Mouse (Mus musculus) G1E (cell line): ENCODE results near the gene Sez6. TPM values are rescaled to one million over a fixed set of nuclear protein-coding genes. Genes with fewer than 3 reads are reported as not detected.

Experiments used
- ATAC-seq: 2 replicates; pipeline ENCODE4 v1.8.0; 2016; ENCODE audit warnings: mild to moderate bottlenecking; ENCODE audit not compliant: insufficient number of reproducible peaks, poor library complexity, low FRiP score, severe bottlenecking; ENCODE audit errors: extremely low read depth
- DNase-seq: peaks from one replicate; pipeline ENCODE4 v3.0.0; 2012; ENCODE audit warnings: low spot score
- H3K27me3 ChIP-seq: 2 replicates; pipeline ENCODE4 v1.6.1; 2012; ENCODE audit warnings: mild to moderate bottlenecking, low read length, inconsistent platforms; ENCODE audit not compliant: insufficient read depth
- H3K36me3 ChIP-seq: replicated peaks from 2 replicates; pipeline ENCODE3; 2012; ENCODE audit warnings: mild to moderate bottlenecking, inconsistent platforms
- H3K4me1 ChIP-seq: 2 replicates; pipeline ENCODE4 v1.6.1; 2012; ENCODE audit warnings: low read depth, low read length, inconsistent platforms, mixed read lengths; ENCODE audit not compliant: insufficient read depth
- H3K4me3 ChIP-seq: 2 replicates; pipeline ENCODE4 v1.5.1; 2012; ENCODE audit warnings: low read depth, mild to moderate bottlenecking, inconsistent platforms, low read length, moderate library complexity, mixed read lengths
- H3K9me3 ChIP-seq: replicated peaks from 2 replicates; pipeline ENCODE4 v1.6.1; 2012; ENCODE audit warnings: inconsistent platforms
- CTCF ChIP-seq: IDR thresholded peaks from 2 replicates; pipeline ENCODE4 v1.5.1; 2012; ENCODE audit warnings: low read depth, low read length, inconsistent platforms, mixed read lengths
- GATA1 ChIP-seq: IDR thresholded peaks from 2 replicates; pipeline ENCODE4 v1.6.1; 2012; ENCODE audit warnings: borderline replicate concordance, low read length, inconsistent platforms, mixed read lengths
- GATA2 ChIP-seq: IDR thresholded peaks from 2 replicates; pipeline ENCODE4 v1.6.1; 2012; ENCODE audit warnings: low read depth, low read length, inconsistent platforms, borderline replicate concordance
- POLR2AphosphoS5 ChIP-seq: IDR thresholded peaks from 2 replicates; pipeline ENCODE4 v1.6.1; 2012; ENCODE audit warnings: low read depth, low read length, inconsistent platforms; ENCODE audit not compliant: insufficient replicate concordance
- TAL1 ChIP-seq: conservative IDR thresholded peaks from 2 replicates; pipeline ENCODE4 v1.6.1; 2012; ENCODE audit warnings: low read depth, low read length, inconsistent platforms, mixed read lengths
- polyA plus RNA-seq: library from polyadenylated mRNA; stranded (reverse); fragments of >175 nt; gene quantifications from 2 replicates; pipeline ENCODE4 v1.2.3, GENCODE M21; 2012
- total RNA-seq, 2 experiments: library from RNA; stranded (forward) in 1 of 2; stranded (reverse) in 1 of 2; fragments of 200-1000 nt in 1 of 2; fragments of >200 nt in 1 of 2; fragmentation: Nextera tagmentation in 1 of 2; gene quantifications; 2 replicates each; pipeline ENCODE4 v1.2.3; 2014 to 2017

Sez6 gene
- not detected in 2 replicates for total RNA-seq (2014; fragmentation: Nextera tagmentation)
- 0.11 TPM in 1 of 2 replicates, not detected in the other for total RNA-seq (2017)
- 0.03 and 0.10 TPM in 2 replicates for polyA plus RNA-seq

- Histone ChIP-seq H3K36me3 (no peaks in the 10 kb centered on the region), H3K4me3 (no peak within 1 kb of the TSS), H3K4me1 (no peaks in the 10 kb centered on the region), H3K9me3 (peaks cover 15% of the 10 kb centered on the region), H3K27me3 (peaks cover 58% of the 10 kb centered on the region)
- ATAC-seq (no peak), DNase-seq (no peak)
- no peak for TF ChIP-seq CTCF
- no peak for TF ChIP-seq POLR2AphosphoS5
- no peak for TF ChIP-seq GATA2
- TF ChIP-seq TAL1 = no peak
- TF ChIP-seq GATA1 = no peak
Observed at GRCm38 (mm10) chr11:77930751-77931540, at the start of gene Sez6. Sez6 (plus strand) TSS chr11:77930800.

GRCm38 (mm10) chr11:77884524-77885245, 45.9 kb upstream of the Sez6 start:
- H3K9me3 ChIP-seq = no peaks in the 10 kb centered on the region
- ATAC-seq (no peak), DNase-seq (no peak)
- peaks cover 46% of the 10 kb centered on the region for H3K27me3 ChIP-seq
- no peaks in the 10 kb centered on the region for H3K36me3 ChIP-seq
- no peaks in the 10 kb centered on the region for H3K4me1 ChIP-seq
- no peak overlapping the region for H3K4me3 ChIP-seq
- TF ChIP-seq CTCF (no peak), POLR2AphosphoS5 (no peak), GATA2 (no peak), TAL1 (no peak), GATA1 (no peak)

- H3K4me1 ChIP-seq = no peaks in the 10 kb centered on the region
- no peaks in the 10 kb centered on the region for H3K9me3 ChIP-seq
- peaks cover 45% of the 10 kb centered on the region for H3K27me3 ChIP-seq
- ATAC-seq (no peak), DNase-seq (no peak)
- TF ChIP-seq POLR2AphosphoS5 (no peak), GATA2 (no peak), GATA1 (no peak), CTCF (no peak), TAL1 (no peak)
- no peaks in the 10 kb centered on the region for H3K36me3 ChIP-seq
- H3K4me3 ChIP-seq = no peak overlapping the region
Observed at GRCm38 (mm10) chr11:77885246-77885575, 45.4 kb upstream of the Sez6 start.

- Histone ChIP-seq H3K4me1 (no peaks in the 10 kb centered on the region), H3K9me3 (no peaks in the 10 kb centered on the region), H3K4me3 (no peak overlapping the region), H3K27me3 (peaks cover 40% of the 10 kb centered on the region), H3K36me3 (no peaks in the 10 kb centered on the region)
- DNase-seq = no peak
- no peak for ATAC-seq
- TF ChIP-seq GATA2 (no peak), GATA1 (no peak), TAL1 (no peak), POLR2AphosphoS5 (no peak), CTCF (no peak)
Observed at GRCm38 (mm10) chr11:77887373-77887960, 43.1 kb upstream of the Sez6 start.

- Histone ChIP-seq H3K9me3 (no peaks in the 10 kb centered on the region), H3K4me1 (no peaks in the 10 kb centered on the region), H3K36me3 (no peaks in the 10 kb centered on the region), H3K4me3 (no peak overlapping the region), H3K27me3 (peaks cover 46% of the 10 kb centered on the region)
- TF ChIP-seq CTCF = no peak
- TF ChIP-seq POLR2AphosphoS5 = no peak
- TF ChIP-seq GATA1 = no peak
- no peak for TF ChIP-seq GATA2
- no peak for TF ChIP-seq TAL1
- ATAC-seq = no peak
- no peak for DNase-seq
Observed at GRCm38 (mm10) chr11:77888846-77889245, 41.8 kb upstream of the Sez6 start.

- ATAC-seq = no peak
- no peak for DNase-seq
- no peaks in the 10 kb centered on the region for H3K36me3 ChIP-seq
- H3K4me1 ChIP-seq = no peaks in the 10 kb centered on the region
- TF ChIP-seq POLR2AphosphoS5 (no peak), GATA2 (no peak), TAL1 (no peak), GATA1 (no peak), CTCF (no peak)
- H3K4me3 ChIP-seq = no peak overlapping the region
- no peaks in the 10 kb centered on the region for H3K9me3 ChIP-seq
- peaks cover 52% of the 10 kb centered on the region for H3K27me3 ChIP-seq
Observed at GRCm38 (mm10) chr11:77889484-77889883, 41.1 kb upstream of the Sez6 start.
